ENCODE assay signal across 7 mouse cellular contexts in the genomic region with DNA sequence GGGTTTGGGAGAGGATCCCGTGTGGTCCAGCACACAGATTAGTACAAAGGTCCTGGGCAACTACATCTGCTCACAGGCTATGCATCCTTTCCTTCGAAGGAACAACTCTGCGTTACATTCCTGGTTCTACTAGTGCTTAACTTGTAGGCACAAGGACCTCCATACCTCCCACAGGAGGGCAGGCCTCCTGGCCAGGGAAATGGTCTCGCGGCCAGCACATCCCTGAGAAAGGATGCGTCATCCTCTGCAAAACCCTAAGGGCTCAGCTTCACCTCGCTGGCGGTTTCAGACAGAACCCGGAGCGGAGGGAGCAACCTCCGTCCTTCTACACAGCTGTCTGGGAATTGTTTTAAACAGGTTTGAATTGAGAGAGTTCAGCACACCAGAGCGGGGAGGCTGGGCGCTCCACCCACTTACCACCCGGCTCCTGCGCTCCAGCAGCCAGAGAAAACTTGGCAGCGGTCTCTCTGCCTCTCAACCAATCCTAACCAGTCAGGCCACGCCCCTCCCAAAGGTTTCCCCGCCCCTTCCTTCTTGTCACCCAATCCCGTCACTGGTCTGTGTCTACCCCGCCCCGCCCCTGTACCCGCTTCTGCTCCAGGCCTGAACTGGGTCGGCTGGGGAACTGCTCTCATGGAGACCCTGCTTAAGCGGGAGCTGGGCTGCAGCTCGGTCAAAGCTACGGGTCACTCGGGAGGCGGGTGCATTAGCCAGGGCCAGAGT. TPM values are rescaled to one million over a fixed set of nuclear protein-coding genes. Genes with fewer than 3 reads are reported as not detected.
DNase-seq lines count a peak whose midpoint lies in the region; ATAC-seq lines count a peak whose summit lies in the region.

Fn3krp (plus strand) TSS at position 572 of the 723 bp plus-strand sequence.

- peak within 1 kb of the TSS; percentile 59 for H3K4me3 ChIP-seq in embryonic facial prominence, embryonic 12.5 days
- H3K4me3 ChIP-seq in limb, embryonic 11.5 days (ENCODE audit: low read depth, low read length), result peak within 1 kb of the TSS; percentile 78
- peak within 1 kb of the TSS; percentile 72 for H3K4me3 ChIP-seq in midbrain, embryonic 14.5 days (replicated peaks; ENCODE audit: low read depth, low read length)

- H3K9ac ChIP-seq in embryonic facial prominence, embryonic 12.5 days, result peak within 1 kb of the TSS; percentile 60
- peak within 1 kb of the TSS; percentile 55 for H3K9ac ChIP-seq in limb, embryonic 11.5 days (ENCODE audit: low read length)
- H3K9ac ChIP-seq in midbrain, embryonic 14.5 days (replicated peaks; ENCODE audit: low read length), result peak within 1 kb of the TSS; percentile 68

- peak; percentile 98 for ATAC-seq in embryonic facial prominence, embryonic 12.5 days (ENCODE audit: insufficient number of reproducible peaks, insufficient read depth, low FRiP score, low TSS enrichment)
- ATAC-seq in limb, embryonic 11.5 days (ENCODE audit: insufficient number of reproducible peaks, low FRiP score, low TSS enrichment, low read depth), result peak; percentile 100
- peak; percentile 100 for ATAC-seq in midbrain, embryonic 14.5 days (ENCODE audit: low FRiP score, low TSS enrichment)

- WGBS in embryonic facial prominence, embryonic 12.5 days, result 1% methylated on average over 28 of the region's 28 CpGs
- WGBS in limb, embryonic 11.5 days, result 2% methylated on average over 28 of the region's 28 CpGs
- WGBS in midbrain, embryonic 14.5 days, result 1% methylated on average over 28 of the region's 28 CpGs

- no peaks in the 10 kb centered on the region for H3K27me3 ChIP-seq in embryonic facial prominence, embryonic 12.5 days
- no peaks in the 10 kb centered on the region for H3K27me3 ChIP-seq in limb, embryonic 11.5 days (ENCODE audit: control insufficient read depth, insufficient read depth, low read length)
- H3K27me3 ChIP-seq in midbrain, embryonic 14.5 days (ENCODE audit: control insufficient read depth, insufficient read depth, low read length), result no peaks in the 10 kb centered on the region

- peaks cover 3% of the 10 kb centered on the region; the same call in 1 of the 2 replicates for H3K4me1 ChIP-seq in embryonic facial prominence, embryonic 12.5 days
- no peaks in the 10 kb centered on the region for H3K4me1 ChIP-seq in limb, embryonic 11.5 days (ENCODE audit: control insufficient read depth, insufficient read depth, low read length)
- peaks cover 13% of the 10 kb centered on the region for H3K4me1 ChIP-seq in midbrain, embryonic 14.5 days (ENCODE audit: control insufficient read depth, insufficient read depth, low read length)

- peaks cover 4% of the 10 kb centered on the region; the same call in 1 of the 2 replicates for H3K36me3 ChIP-seq in embryonic facial prominence, embryonic 12.5 days
- H3K36me3 ChIP-seq in limb, embryonic 11.5 days (ENCODE audit: control insufficient read depth, insufficient read depth, low read length), result no peaks in the 10 kb centered on the region
- H3K36me3 ChIP-seq in midbrain, embryonic 14.5 days (ENCODE audit: control insufficient read depth, insufficient read depth, low read length), result 0 out of 2 replicates have a peak, but pooled peaks cover 4% of the 10 kb centered on the region

- peak; percentile 97 for DNase-seq in adrenal gland, postnatal 25 days
- DNase-seq in heart, adult 11 months, result peak; percentile 100
- DNase-seq in kidney, adult 18-20 months, result peak; percentile 100
- peak; percentile 99 for DNase-seq in limb, embryonic 11.5 days (ENCODE audit: low spot score)
- peak; percentile 98 for DNase-seq in midbrain, embryonic 14.5 days
- peak; percentile 97 to 99 for DNase-seq in spleen, adult 18-20 months

- peak within 1 kb of the TSS; percentile 73 for H3K27ac ChIP-seq in embryonic facial prominence, embryonic 12.5 days
- no peak within 1 kb of the TSS for H3K27ac ChIP-seq in limb, embryonic 11.5 days (replicated peaks; ENCODE audit: low read depth, low read length)
- peak within 1 kb of the TSS; percentile 58 for H3K27ac ChIP-seq in midbrain, embryonic 14.5 days (replicated peaks; ENCODE audit: low read depth, low read length)

- H3K9me3 ChIP-seq in embryonic facial prominence, embryonic 12.5 days, result no peaks in the 10 kb centered on the region
- no peaks in the 10 kb centered on the region for H3K9me3 ChIP-seq in limb, embryonic 11.5 days (ENCODE audit: control insufficient read depth, low read length)
- no peaks in the 10 kb centered on the region for H3K9me3 ChIP-seq in midbrain, embryonic 14.5 days (ENCODE audit: control insufficient read depth, low read length)

- H3K4me2 ChIP-seq in embryonic facial prominence, embryonic 12.5 days (replicated peaks), result peak within 1 kb of the TSS; percentile 68
- H3K4me2 ChIP-seq in limb, embryonic 11.5 days (ENCODE audit: low read depth, severe bottlenecking), result peak within 1 kb of the TSS; percentile 79
- H3K4me2 ChIP-seq in midbrain, embryonic 14.5 days (ENCODE audit: low read length), result peak within 1 kb of the TSS; percentile 74

RNA-seq across cellular contexts. Expression of gene Fn3krp, which starts in this region (rescaled TPM):
- 14.3 and 18.6 TPM in 2 replicates for total RNA-seq in adrenal gland, postnatal 25 days (2021)
- 8.6 and 10.2 TPM in 2 replicates for polyA plus RNA-seq in embryonic facial prominence, embryonic 12.5 days (2016; fragmentation: Nextera tagmentation; extraction: Ambion mirVana)
- polyA plus RNA-seq in limb, embryonic 11.5 days (2014; fragmentation: Nextera tagmentation; extraction: Ambion mirVana), result 7.8 and 8.3 TPM in 2 replicates
- 7.7 and 7.8 TPM in 2 replicates for polyA plus RNA-seq in midbrain, embryonic 14.5 days (2014; fragmentation: Nextera tagmentation; extraction: Ambion mirVana)
